ENCODE assay signal across 15 mouse cellular contexts in the genomic region with DNA sequence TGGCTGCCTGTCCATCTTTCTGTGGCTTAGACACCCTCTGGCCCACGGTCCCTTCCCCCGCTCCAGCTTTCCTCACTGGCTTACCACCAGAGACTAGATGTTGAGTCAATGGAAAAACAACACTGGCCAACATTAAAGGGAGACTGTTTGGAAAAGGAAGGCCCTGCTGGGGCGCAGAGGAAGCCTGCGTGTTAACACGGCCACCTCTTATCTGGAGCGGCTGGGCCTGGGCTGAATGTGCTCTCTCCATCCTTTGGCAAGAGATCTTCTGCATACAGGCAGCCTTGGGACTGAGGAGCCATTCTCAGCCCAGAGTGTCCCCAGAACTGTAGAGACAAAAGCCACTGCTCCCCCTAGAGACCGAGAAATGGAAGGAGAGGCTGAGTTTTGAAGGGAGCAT. TPM values are rescaled to one million over a fixed set of nuclear protein-coding genes. Genes with fewer than 3 reads are reported as not detected.
DNase-seq lines count a peak whose midpoint lies in the region; ATAC-seq and TF ChIP-seq lines count a peak whose summit lies in the region.
"Had no signal": no experiment of that assay in that cellular context is flagged by ENCODE, and none has a peak within 500 bp of the region (broad histone marks: within the 10 kb centered on the region; RNA-seq: fewer than 3 reads in every experiment).

No protein-coding gene starts in this region.

- WGBS in heart, adult 2 months: 46% methylated on average over 7 of the region's 7 CpGs
- 71% methylated on average over 7 of the region's 7 CpGs for WGBS in neural tube, embryonic 11.5 days
- 60% methylated on average over 7 of the region's 7 CpGs for WGBS in heart, embryonic 13.5 days
- 76% methylated on average over 7 of the region's 7 CpGs for WGBS in midbrain, embryonic 13.5 days

- no peaks in the 10 kb centered on the region for H3K36me3 ChIP-seq in heart, adult 2 months (ENCODE audit: control insufficient read depth, insufficient read depth, low read length)
- no peaks in the 10 kb centered on the region for H3K36me3 ChIP-seq in neural tube, embryonic 11.5 days (ENCODE audit: control insufficient read depth, insufficient read depth, low read length)
- H3K36me3 ChIP-seq in heart, embryonic 13.5 days: no peaks in the 10 kb centered on the region
- H3K36me3 ChIP-seq in midbrain, embryonic 13.5 days: no peaks in the 10 kb centered on the region
- H3K36me3 ChIP-seq: liver, embryonic 15.5 days had no signal

- peak in 1 of 2 experiments; percentile 32 for DNase-seq in heart, adult 2 months
- DNase-seq in heart, postnatal 4 days: no peak
- peak; percentile 10 for DNase-seq in neural tube, embryonic 11.5 days (ENCODE audit: low spot score)
- DNase-seq in neural tube, embryonic 10.5 days (ENCODE audit: extremely low spot score, low spot score): no peak
- DNase-seq: adrenal gland, adult 8-10 months; cerebellum, adult 8-10 months; kidney, postnatal 10 days; layer of hippocampus, adult 9-11 months; right cerebral cortex, adult 18-20 months had no signal

- no peak overlapping the region for H3K4me3 ChIP-seq in heart, adult 2 months
- no peak overlapping the region for H3K4me3 ChIP-seq in neural tube, embryonic 11.5 days (ENCODE audit: low read depth, low read length)
- H3K4me3 ChIP-seq in heart, embryonic 13.5 days: no peak overlapping the region
- no peak overlapping the region for H3K4me3 ChIP-seq in midbrain, embryonic 13.5 days (replicated peaks)
- H3K4me3 ChIP-seq: liver, embryonic 15.5 days had no signal

- TF ChIP-seq POLR2A in heart, adult 2 months (IDR thresholded peaks at IDR 0.05; ENCODE audit: insufficient read depth, low read depth, low read length): no peak

- H3K27ac ChIP-seq in heart, adult 2 months: no peak overlapping the region
- H3K27ac ChIP-seq in neural tube, embryonic 11.5 days (ENCODE audit: low read depth, low read length): no peak overlapping the region
- peak overlapping the region; percentile 24; the same call in 1 of the 2 replicates for H3K27ac ChIP-seq in heart, embryonic 13.5 days (replicated peaks)
- no peak overlapping the region for H3K27ac ChIP-seq in midbrain, embryonic 13.5 days

- no peaks in the 10 kb centered on the region for H3K79me2 ChIP-seq in heart, adult 2 months (replicated peaks; ENCODE audit: control insufficient read depth, insufficient read depth, low read length)

- H3K27me3 ChIP-seq in heart, adult 2 months (ENCODE audit: control insufficient read depth, insufficient read depth, low read length): no peaks in the 10 kb centered on the region
- no peaks in the 10 kb centered on the region for H3K27me3 ChIP-seq in neural tube, embryonic 11.5 days (ENCODE audit: control insufficient read depth, insufficient read depth, low read length)
- no peaks in the 10 kb centered on the region for H3K27me3 ChIP-seq in heart, embryonic 13.5 days (replicated peaks)
- peaks cover 40% of the 10 kb centered on the region for H3K27me3 ChIP-seq in midbrain, embryonic 13.5 days
- H3K27me3 ChIP-seq: liver, embryonic 15.5 days had no signal

- H3K9ac ChIP-seq in heart, adult 2 months (ENCODE audit: low read depth, low read length): no peak overlapping the region
- H3K9ac ChIP-seq in neural tube, embryonic 11.5 days (ENCODE audit: low read length): no peak overlapping the region
- H3K9ac ChIP-seq in heart, embryonic 13.5 days: no peak overlapping the region
- H3K9ac ChIP-seq in midbrain, embryonic 13.5 days (replicated peaks): no peak overlapping the region
- H3K9ac ChIP-seq: liver, embryonic 15.5 days had no signal

- no peaks in the 10 kb centered on the region for H3K9me3 ChIP-seq in neural tube, embryonic 11.5 days (ENCODE audit: control insufficient read depth, low read length)
- H3K9me3 ChIP-seq in heart, embryonic 13.5 days: no peaks in the 10 kb centered on the region
- no peaks in the 10 kb centered on the region for H3K9me3 ChIP-seq in midbrain, embryonic 13.5 days
- H3K9me3 ChIP-seq: liver, embryonic 15.5 days had no signal

- no peak overlapping the region for H3K4me2 ChIP-seq in neural tube, embryonic 11.5 days (ENCODE audit: low read depth)
- no peak overlapping the region for H3K4me2 ChIP-seq in heart, embryonic 13.5 days
- H3K4me2 ChIP-seq in midbrain, embryonic 13.5 days (replicated peaks): no peak overlapping the region
- H3K4me2 ChIP-seq: liver, embryonic 15.5 days had no signal

- no peak for ATAC-seq in neural tube, embryonic 11.5 days (ENCODE audit: insufficient read depth, low FRiP score, low TSS enrichment)
- peak; percentile 37; the same call in 1 of the 2 replicates for ATAC-seq in heart, embryonic 13.5 days (ENCODE audit: extremely low read depth, insufficient number of reproducible peaks, low FRiP score, low TSS enrichment)
- no peak for ATAC-seq in activated CD4-positive, CD25-positive, alpha-beta regulatory T cell, adult 4 months
- ATAC-seq in midbrain, embryonic 13.5 days: no peak
- no peak for ATAC-seq in granulocyte monocyte progenitor cell, adult 5-6 weeks (replicated peaks; ENCODE audit: poor library complexity, severe bottlenecking)

- H3K4me1 ChIP-seq in heart, adult 2 months (ENCODE audit: control insufficient read depth, insufficient read depth, low read length): no peaks in the 10 kb centered on the region
- H3K4me1 ChIP-seq in neural tube, embryonic 11.5 days (ENCODE audit: control insufficient read depth, insufficient read depth, low read length): 0 out of 2 replicates have a peak, but pooled peaks cover 5% of the 10 kb centered on the region
- H3K4me1 ChIP-seq in heart, embryonic 13.5 days: peaks cover 16% of the 10 kb centered on the region
- H3K4me1 ChIP-seq in midbrain, embryonic 13.5 days (replicated peaks): peaks cover 8% of the 10 kb centered on the region; the same call in 1 of the 2 replicates

- intact Hi-C loops in heart, adult 2 months (cut with DNase I): no loop called here

- TF ChIP-seq CTCF in heart, adult 2 months (IDR thresholded peaks at IDR 0.05): peak; percentile 26; the same call in 1 of the 2 replicates

- TF ChIP-seq EP300 in heart, adult 2 months (IDR thresholded peaks at IDR 0.05; ENCODE audit: insufficient read depth, low read depth, low read length): no peak

RNA-seq across cellular contexts. Expression of a gene that starts 11.3 kb away (rescaled TPM):
- total RNA-seq in heart, adult 2 months (2021): 10 to 100 TPM; 46.2 to 57.3 TPM
- 12.1 and 21.7 TPM in 2 replicates for polyA plus RNA-seq in heart, adult 2 months (2012; rRNA removed)
- total RNA-seq in heart, postnatal 4 days (2021): 10 to 100 TPM; 57.6 to 58.0 TPM
- 11.6 and 13.9 TPM in 2 replicates for polyA plus RNA-seq in neural tube, embryonic 11.5 days (2014; fragmentation: Nextera tagmentation; extraction: Ambion mirVana)
- 16.0 and 17.5 TPM in 2 replicates for polyA plus RNA-seq in heart, embryonic 13.5 days (2015; fragmentation: Nextera tagmentation; extraction: Ambion mirVana)
- polyA plus RNA-seq in activated CD4-positive, CD25-positive, alpha-beta regulatory T cell, adult 4 months (2017; shearing (Covaris generic)): under 1 TPM in 1 of 2 experiments, not detected in 1; 0.05 TPM
- 9.7 and 12.1 TPM in 2 replicates for polyA plus RNA-seq in midbrain, embryonic 13.5 days (2015; fragmentation: Nextera tagmentation; extraction: Ambion mirVana)
- total RNA-seq in granulocyte monocyte progenitor cell, adult 5-6 weeks (2014; fragmentation: Nextera tagmentation): not detected in 2 replicates
- not detected in 2 replicates for total RNA-seq in granulocyte monocyte progenitor cell, adult 5-6 weeks (2017)
- total RNA-seq: neutrophil, adult 5-6 weeks had no signal

Comparison
In these comparisons a context has a peak if more than half of its experiments do, and no peak if none do; other contexts are left out.
1. RNA of a gene that starts 11.3 kb away (polyA plus RNA-seq): 16.0 to 17.5 TPM in heart, embryonic 13.5 days, 11.6 to 13.9 TPM in neural tube, embryonic 11.5 days, 12.1 to 21.7 TPM in heart, adult 2 months and 9.7 to 12.1 TPM in midbrain, embryonic 13.5 days; 0.05 TPM in activated CD4-positive, CD25-positive, alpha-beta regulatory T cell, adult 4 months; every median in the first group is over 10 times any median in the second.